Comparison of ENCODE assay signal across 13 mouse cellular contexts in genomic region chr5:99787239-99787638, GRCm38 (mm10). TPM values are rescaled to one million over a fixed set of nuclear protein-coding genes. Genes with fewer than 3 reads are reported as not detected.
DNase-seq lines count a peak whose midpoint lies in the region; ATAC-seq and TF ChIP-seq lines count a peak whose summit lies in the region.
"Had no signal": no experiment of that assay in that cellular context is flagged by ENCODE, and none has a peak within 500 bp of the region (broad histone marks: within the 10 kb centered on the region; RNA-seq: fewer than 3 reads in every experiment).

No protein-coding gene starts in this region.

- no peak for DNase-seq in heart, postnatal 0 days (ENCODE audit: low spot score)
- DNase-seq in heart, postnatal 4 days = no peak
- peak; percentile 40 for DNase-seq in forebrain, embryonic 10.5 days (ENCODE audit: extremely low spot score, low spot score)
- DNase-seq in hindbrain, postnatal 0 days (ENCODE audit: low spot score) = peak; percentile 61
- no peak for DNase-seq in thymus, postnatal 36 days
- DNase-seq in thymus, postnatal 10 days (ENCODE audit: low spot score in 2 of 2) = no peak
- DNase-seq in ovary, postnatal 14 days (ENCODE audit: low spot score) = no peak
- DNase-seq: cerebellum, postnatal 36 days; heart, postnatal 14 days; kidney, postnatal 36 days; lung, postnatal 4 days had no signal

- no peak for TF ChIP-seq CTCF in heart, postnatal 0 days (IDR thresholded peaks at IDR 0.05; ENCODE audit: low read depth)
- no peak for TF ChIP-seq CTCF in hindbrain, postnatal 0 days (IDR thresholded peaks at IDR 0.05; ENCODE audit: low read depth)

- no peak overlapping the region for H3K4me3 ChIP-seq in heart, postnatal 0 days (ENCODE audit: low read depth, low read length)
- no peak overlapping the region for H3K4me3 ChIP-seq in forebrain, embryonic 10.5 days
- no peak overlapping the region for H3K4me3 ChIP-seq in hindbrain, postnatal 0 days (ENCODE audit: low read length)
- H3K4me3 ChIP-seq in neural tube, embryonic 13.5 days = no peak overlapping the region
- H3K4me3 ChIP-seq: limb, embryonic 15.5 days had no signal

- no peaks in the 10 kb centered on the region for H3K27me3 ChIP-seq in heart, postnatal 0 days (ENCODE audit: control insufficient read depth, insufficient read depth, low read length)
- H3K27me3 ChIP-seq in forebrain, embryonic 10.5 days (ENCODE audit: poor library complexity, severe bottlenecking) = no peaks in the 10 kb centered on the region
- H3K27me3 ChIP-seq in hindbrain, postnatal 0 days (ENCODE audit: insufficient read depth, low read length) = no peaks in the 10 kb centered on the region
- no peaks in the 10 kb centered on the region for H3K27me3 ChIP-seq in neural tube, embryonic 13.5 days
- H3K27me3 ChIP-seq: limb, embryonic 15.5 days had no signal

- no peak for TF ChIP-seq EP300 in heart, postnatal 0 days (IDR thresholded peaks at IDR 0.05; ENCODE audit: low read depth)

- peaks cover 10% of the 10 kb centered on the region for H3K4me1 ChIP-seq in heart, postnatal 0 days (ENCODE audit: control insufficient read depth, insufficient read depth)
- H3K4me1 ChIP-seq in forebrain, embryonic 10.5 days = peaks cover 22% of the 10 kb centered on the region
- peaks cover 7% of the 10 kb centered on the region; the same call in 1 of the 2 replicates for H3K4me1 ChIP-seq in hindbrain, postnatal 0 days (ENCODE audit: insufficient read depth, low read length)
- peaks cover 21% of the 10 kb centered on the region for H3K4me1 ChIP-seq in neural tube, embryonic 13.5 days (replicated peaks)
- H3K4me1 ChIP-seq: limb, embryonic 15.5 days had no signal

- ATAC-seq in heart, postnatal 0 days (ENCODE audit: insufficient read depth, low read depth) = no peak
- peak; percentile 62; the same call in 1 of the 2 replicates for ATAC-seq in hindbrain, postnatal 0 days
- peak; percentile 83 for ATAC-seq in neural tube, embryonic 13.5 days (ENCODE audit: low read depth)

- H3K9ac ChIP-seq in heart, postnatal 0 days (replicated peaks; ENCODE audit: low read depth, low read length) = no peak overlapping the region
- H3K9ac ChIP-seq in hindbrain, postnatal 0 days (replicated peaks; ENCODE audit: low read length) = no peak overlapping the region
- H3K9ac ChIP-seq in neural tube, embryonic 13.5 days = no peak overlapping the region
- H3K9ac ChIP-seq: limb, embryonic 15.5 days had no signal

- no peak overlapping the region for H3K27ac ChIP-seq in heart, postnatal 0 days (ENCODE audit: low read depth)
- H3K27ac ChIP-seq in forebrain, embryonic 10.5 days = peak overlapping the region; percentile 53
- 0 out of 2 replicates have a peak overlapping the region, but pooled peaks have one; percentile 1 for H3K27ac ChIP-seq in hindbrain, postnatal 0 days
- H3K27ac ChIP-seq in neural tube, embryonic 13.5 days (replicated peaks) = peak overlapping the region; percentile 54
- H3K27ac ChIP-seq: limb, embryonic 15.5 days had no signal

- 54% methylated on average over 10 of the region's 10 CpGs for WGBS in heart, postnatal 0 days
- 38% methylated on average over 10 of the region's 10 CpGs for WGBS in forebrain, embryonic 10.5 days
- 13% methylated on average over 10 of the region's 10 CpGs for WGBS in hindbrain, postnatal 0 days
- 20% methylated on average over 10 of the region's 10 CpGs for WGBS in neural tube, embryonic 13.5 days

- no peaks in the 10 kb centered on the region for H3K9me3 ChIP-seq in heart, postnatal 0 days (replicated peaks; ENCODE audit: control insufficient read depth, low read length)
- no peaks in the 10 kb centered on the region for H3K9me3 ChIP-seq in forebrain, embryonic 10.5 days
- H3K9me3 ChIP-seq in hindbrain, postnatal 0 days (ENCODE audit: low read length) = no peaks in the 10 kb centered on the region
- H3K9me3 ChIP-seq in neural tube, embryonic 13.5 days = no peaks in the 10 kb centered on the region
- H3K9me3 ChIP-seq: limb, embryonic 15.5 days had no signal

- H3K36me3 ChIP-seq in heart, postnatal 0 days (replicated peaks; ENCODE audit: control insufficient read depth, insufficient read depth, low read length) = no peaks in the 10 kb centered on the region
- no peaks in the 10 kb centered on the region for H3K36me3 ChIP-seq in forebrain, embryonic 10.5 days (replicated peaks)
- no peaks in the 10 kb centered on the region for H3K36me3 ChIP-seq in hindbrain, postnatal 0 days (ENCODE audit: insufficient read depth, low read length)
- H3K36me3 ChIP-seq in neural tube, embryonic 13.5 days = no peaks in the 10 kb centered on the region
- H3K36me3 ChIP-seq: limb, embryonic 15.5 days had no signal

- peak overlapping the region; percentile 17; the same call in 1 of the 2 replicates for H3K4me2 ChIP-seq in heart, postnatal 0 days (ENCODE audit: low read depth, low read length)
- H3K4me2 ChIP-seq in hindbrain, postnatal 0 days (ENCODE audit: low read depth, low read length) = peak overlapping the region; percentile 11; the same call in 1 of the 2 replicates
- H3K4me2 ChIP-seq in neural tube, embryonic 13.5 days = peak overlapping the region; percentile 4; the same call in 1 of the 2 replicates
- H3K4me2 ChIP-seq: limb, embryonic 15.5 days had no signal

RNA-seq across cellular contexts. Expression of gene Rasgef1b, which starts 58.4 kb away (rescaled TPM):
- 21.4 and 29.8 TPM in 2 replicates for total RNA-seq in heart, postnatal 0 days (2014; rRNA removed; ENCODE audit: low replicate concordance)
- 18.7 and 19.0 TPM in 2 replicates for polyA plus RNA-seq in heart, postnatal 0 days (2015; fragmentation: Nextera tagmentation; extraction: Ambion mirVana)
- total RNA-seq in heart, postnatal 4 days (2021) = 10 to 100 TPM; 20.4 to 22.4 TPM
- polyA plus RNA-seq in forebrain, embryonic 10.5 days (2016; fragmentation: Nextera tagmentation; extraction: Ambion mirVana) = 8.4 and 9.5 TPM in 2 replicates
- total RNA-seq in hindbrain, postnatal 0 days (2014; rRNA removed) = 34.8 and 39.9 TPM in 2 replicates
- 31.1 and 32.0 TPM in 2 replicates for polyA plus RNA-seq in hindbrain, postnatal 0 days (2015; fragmentation: Nextera tagmentation; extraction: Ambion mirVana)
- 66.1 and 71.5 TPM in 2 replicates for polyA plus RNA-seq in neural tube, embryonic 13.5 days (2015; fragmentation: Nextera tagmentation; extraction: Ambion mirVana)

Comparison
In these comparisons a context has a peak if more than half of its experiments do, and no peak if none do; other contexts are left out.
1. DNase-seq: peak in forebrain, embryonic 10.5 days (single experiment) and hindbrain, postnatal 0 days (single experiment); none in heart, postnatal 0 days (single experiment), heart, postnatal 4 days (single experiment), thymus, postnatal 36 days (0 of 2), thymus, postnatal 10 days (0 of 2) and ovary, postnatal 14 days (single experiment).
2. Peak in every context shown above with its lines, with median percentiles within 50 percentile points of each other: H3K4me2 ChIP-seq.